Mouse (Mus musculus): ENCODE measurements around the gene Frmd4a.

Gene Frmd4a

GRCm38 (mm10) chr2:4452590-4453400, 435.3 kb downstream of the Frmd4a start:
- no peak for DNase-seq

DNA sequence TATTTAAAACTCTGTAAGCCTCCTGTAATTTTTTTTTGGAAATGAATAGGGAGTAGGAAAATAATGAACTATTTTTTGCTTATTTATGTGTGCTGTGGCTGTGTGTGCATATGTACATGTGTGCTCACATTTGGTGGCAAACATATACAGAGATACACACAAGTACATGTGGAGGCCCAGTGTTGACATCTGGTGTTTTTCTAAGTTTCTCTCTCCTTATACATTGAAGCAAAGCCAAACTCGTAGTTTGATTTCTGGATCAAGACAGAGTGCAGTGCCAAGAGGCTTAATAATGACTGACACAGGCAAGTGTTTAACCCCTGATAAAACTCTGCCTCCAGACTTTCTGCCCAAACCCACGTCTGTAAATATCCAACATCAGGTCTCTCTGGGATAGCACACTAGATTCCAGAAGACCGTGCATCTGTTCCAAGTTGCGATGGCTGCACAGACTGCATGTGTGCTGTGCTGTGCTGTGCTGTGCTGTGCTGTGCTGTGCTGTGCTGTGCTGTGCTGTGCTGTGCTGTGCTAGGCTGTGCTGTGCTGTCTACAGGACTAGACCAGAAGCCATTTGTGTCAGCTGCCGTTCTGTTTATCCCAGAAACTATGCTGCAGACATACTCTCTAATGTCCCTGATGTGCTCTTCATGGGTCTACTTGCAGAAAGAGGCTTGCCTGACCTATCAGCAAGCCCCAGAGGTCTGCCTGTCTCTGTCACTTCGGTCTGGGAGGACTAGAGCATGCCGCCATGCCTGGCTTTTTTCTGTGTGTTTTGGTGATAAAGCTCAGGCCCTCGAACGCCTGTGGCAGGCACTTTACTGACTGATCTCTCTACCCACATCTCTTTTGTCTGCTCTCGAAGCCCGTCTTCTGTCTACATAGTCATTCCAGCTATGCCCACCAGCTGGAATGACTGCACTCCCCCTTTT, 437.8 kb downstream of the Frmd4a start:
- no peak for DNase-seq

GRCm38 (mm10) chr2:4460897-4461296, 443.4 kb downstream of the Frmd4a start:
- DNase-seq, result no peak

- DNase-seq, result no peak
These were observed 444.0 kb downstream of the Frmd4a start for GRCm38 (mm10) chr2:4461514-4461913.

- DNase-seq, result no peak
These were observed 445.0 kb downstream of the Frmd4a start for GRCm38 (mm10) chr2:4462480-4462879.

DNA sequence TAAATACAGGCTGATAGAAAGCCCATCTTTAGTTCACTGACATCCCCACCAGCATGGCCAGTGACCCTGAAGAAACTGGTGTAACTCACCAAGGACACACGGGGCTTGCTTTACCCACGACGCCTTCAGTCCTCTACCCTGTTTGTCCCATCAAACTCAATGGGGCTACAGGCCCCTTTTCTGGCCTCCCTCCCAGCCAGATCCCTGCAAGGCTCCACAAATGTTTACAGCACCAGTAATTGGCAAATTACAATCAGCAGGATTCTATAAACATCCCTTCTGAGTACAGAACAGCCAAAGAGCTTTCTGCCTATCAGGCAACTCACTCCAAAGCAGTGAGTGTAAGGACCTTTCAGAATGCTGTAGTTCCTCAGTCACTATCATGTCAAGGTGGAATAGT, 448.6 kb downstream of the Frmd4a start:
- no peak for DNase-seq

DNA sequence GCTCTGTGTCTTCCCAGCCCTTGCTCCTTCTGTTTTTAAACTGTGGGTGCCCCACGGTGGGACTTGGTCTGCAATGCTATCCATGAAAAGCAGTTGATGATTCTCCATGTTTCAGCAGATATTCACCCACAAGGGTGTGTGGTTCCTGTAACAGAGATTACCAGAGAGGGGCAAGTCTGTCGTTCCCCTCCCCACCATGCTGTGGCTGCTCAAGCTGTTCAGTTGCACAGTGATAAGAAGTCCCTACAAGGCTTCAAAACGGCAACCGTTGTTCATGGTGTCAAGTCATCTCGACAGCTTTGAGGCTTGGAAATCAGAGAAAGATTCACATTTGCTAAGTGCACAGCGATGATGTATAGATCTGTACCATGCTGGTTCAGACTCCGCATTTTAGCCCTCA, 449.8 kb downstream of the Frmd4a start:
- no peak for DNase-seq

GRCm38 (mm10) chr2:4472760-4473480, 455.4 kb downstream of the Frmd4a start:
- DNase-seq, result no peak

DNA sequence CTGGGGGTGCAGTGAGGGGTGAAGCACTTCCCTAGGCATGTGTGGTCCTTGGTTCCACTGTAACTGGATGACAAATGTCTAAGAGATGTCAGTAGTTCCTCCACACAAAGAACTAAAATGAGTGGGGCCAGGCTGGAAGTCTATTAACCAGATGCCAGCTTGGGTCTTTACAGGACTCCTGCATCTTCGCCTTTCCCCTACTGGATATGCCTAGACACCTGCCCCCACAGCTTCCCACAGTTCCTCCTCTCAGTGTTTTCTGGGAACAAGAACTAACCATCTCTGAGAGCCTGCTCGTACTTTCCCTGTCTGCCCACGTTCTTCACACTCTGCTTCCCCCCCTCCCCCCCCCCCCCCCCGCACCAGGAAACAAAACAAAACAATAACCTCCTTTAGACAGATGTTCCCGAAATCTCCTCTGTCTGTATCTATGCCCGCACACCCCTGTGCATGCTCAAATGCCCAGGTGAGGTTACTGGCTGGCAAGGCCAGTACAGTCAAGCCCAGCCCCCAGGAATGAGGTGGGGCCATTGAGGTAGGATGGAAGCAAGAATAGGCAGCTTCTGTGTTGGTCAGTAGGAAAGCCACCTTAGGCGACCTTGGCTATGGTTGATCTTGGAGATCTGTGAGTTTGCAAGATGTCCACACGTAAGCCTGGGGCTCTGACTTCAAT, 456.5 kb downstream of the Frmd4a start:
- no peak for DNase-seq

GRCm38 (mm10) chr2:4474539-4474937, 457.0 kb downstream of the Frmd4a start:
- no peak for DNase-seq

DNA sequence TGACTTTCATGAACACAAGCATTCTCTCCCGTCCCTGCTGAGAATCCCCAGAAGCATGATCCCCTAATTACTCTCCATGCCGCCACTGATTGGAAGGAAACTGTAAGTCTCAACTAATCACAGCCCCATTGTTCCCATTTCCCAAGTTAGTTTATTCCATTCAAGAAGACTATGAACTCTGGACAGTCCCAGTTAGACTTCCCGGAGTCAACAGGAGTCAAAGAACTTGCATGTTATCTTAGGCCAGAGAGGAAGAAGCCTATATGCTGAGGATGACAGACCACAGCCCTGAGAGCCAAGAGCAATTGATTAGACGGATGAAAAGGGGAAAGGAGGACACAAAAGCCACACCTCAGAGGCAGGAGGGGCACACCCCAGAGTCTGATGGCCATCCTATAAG, 458.5 kb downstream of the Frmd4a start:
- no peak for DNase-seq

GRCm38 (mm10) chr2:4476608-4477007, 459.1 kb downstream of the Frmd4a start:
- no peak for DNase-seq

GRCm38 (mm10) chr2:4477311-4477710, 459.8 kb downstream of the Frmd4a start:
- no peak for DNase-seq

- DNase-seq, result no peak
These were observed 462.7 kb downstream of the Frmd4a start for GRCm38 (mm10) chr2:4480180-4480579.

DNA sequence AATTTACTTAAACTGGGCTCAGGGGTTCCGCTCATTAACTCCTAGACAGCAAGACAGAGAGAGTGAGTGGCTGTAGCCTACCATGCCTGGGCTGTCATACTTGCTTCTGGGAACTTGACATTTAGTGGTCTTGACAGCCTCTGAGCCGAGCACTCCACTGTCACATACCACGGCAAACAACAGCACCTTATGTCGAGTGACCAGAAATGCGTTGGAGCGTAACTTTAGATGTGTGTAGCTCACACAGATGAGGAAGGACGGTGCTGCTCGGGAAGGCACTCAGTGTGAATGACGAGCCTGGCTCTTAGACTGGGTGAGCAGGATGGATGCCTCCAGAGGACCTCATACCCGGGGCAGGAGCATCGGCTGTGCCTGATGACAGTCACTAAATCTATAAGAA, 463.6 kb downstream of the Frmd4a start:
- no peak for DNase-seq

GRCm38 (mm10) chr2:4486185-4486584, 468.7 kb downstream of the Frmd4a start:
- DNase-seq, result no peak

GRCm38 (mm10) chr2:4487280-4487679, 469.8 kb downstream of the Frmd4a start:
- peak; percentile 38 for DNase-seq

GRCm38 (mm10) chr2:4490845-4491244, 473.3 kb downstream of the Frmd4a start:
- DNase-seq, result no peak

- DNase-seq, result peak; percentile 66
These were observed 475.3 kb downstream of the Frmd4a start for GRCm38 (mm10) chr2:4492485-4493481.

- no peak for DNase-seq
These were observed 477.0 kb downstream of the Frmd4a start for GRCm38 (mm10) chr2:4494478-4494877.

GRCm38 (mm10) chr2:4499257-4499656, 481.7 kb downstream of the Frmd4a start:
- peak; percentile 80 for DNase-seq
